7 mouse cellular contexts compared by ENCODE assay signal in the genomic region with DNA sequence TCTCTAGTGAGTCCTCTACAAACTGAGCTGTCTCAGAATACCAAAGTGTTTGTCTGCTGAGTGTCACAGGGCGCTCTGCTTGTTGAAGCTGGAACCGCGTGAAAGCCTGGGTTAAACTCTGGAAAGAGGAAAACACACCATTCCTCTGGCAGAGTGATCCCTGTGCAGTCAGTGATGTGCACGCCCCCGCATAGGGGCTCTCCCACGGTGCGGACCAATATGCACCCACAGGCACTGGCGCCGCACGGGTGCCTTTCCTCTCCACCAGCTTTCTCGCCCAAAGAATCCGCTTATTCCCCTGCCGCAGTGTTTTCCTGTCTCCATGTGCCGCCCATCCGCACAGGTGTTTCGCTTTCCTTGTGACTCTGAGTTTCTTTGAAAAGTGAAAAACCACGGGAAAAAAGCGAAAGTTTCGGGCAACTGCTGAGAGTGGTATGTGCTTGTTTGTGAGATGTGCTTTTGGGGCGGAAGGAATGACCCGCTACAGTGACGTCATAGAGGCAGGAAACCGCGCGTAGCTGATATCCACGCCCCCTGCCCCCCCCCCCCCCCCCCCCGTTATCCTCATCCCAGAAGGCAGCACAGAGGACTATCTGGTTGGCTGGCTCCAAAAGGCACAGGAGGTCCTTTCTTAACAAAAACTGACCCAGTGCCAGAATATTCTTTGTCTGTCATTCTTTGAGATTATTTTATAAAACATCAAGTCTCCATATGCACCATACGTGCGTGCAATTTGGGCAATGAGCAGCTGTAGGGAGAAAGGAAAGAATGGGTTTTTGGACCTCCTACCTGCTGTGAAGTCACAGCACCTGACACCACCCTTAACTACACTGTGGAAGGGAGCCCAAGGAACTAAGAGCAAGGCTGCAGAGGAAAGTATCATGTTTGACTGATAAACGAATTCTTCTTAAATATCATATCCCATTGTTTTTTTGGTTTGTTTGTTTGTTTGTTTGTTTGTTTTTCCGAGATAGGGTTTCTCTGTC. TPM values are rescaled to one million over a fixed set of nuclear protein-coding genes. Genes with fewer than 3 reads are reported as not detected.
DNase-seq lines count a peak whose midpoint lies in the region; ATAC-seq and TF ChIP-seq lines count a peak whose summit lies in the region.

No protein-coding gene starts in this region.

- peak; percentile 91 for DNase-seq in 416B (ENCODE audit: low read depth)
- DNase-seq in heart, adult 9 months (ENCODE audit: low spot score in 2 of 2) = peak; percentile 16 to 38
- DNase-seq in kidney, postnatal 10 days = peak; percentile 45
- DNase-seq in lung, postnatal 4 days = peak; percentile 32 to 41
- DNase-seq in right cerebral cortex, postnatal 25 days = peak; percentile 40

- ATAC-seq in CD4-positive, CD25-positive, alpha-beta regulatory T cell, adult 4 months = peak; percentile 58

- H3K4me3 ChIP-seq in cortical plate, adult 2 months (ENCODE audit: insufficient read depth, low read length) = peak overlapping the region; percentile 28

- no peak for TF ChIP-seq CTCF in cortical plate, adult 2 months (IDR thresholded peaks at IDR 0.05; ENCODE audit: extremely low read depth, insufficient read depth, low read length)

- no peak for TF ChIP-seq POLR2A in cortical plate, adult 2 months (IDR thresholded peaks at IDR 0.05; ENCODE audit: extremely low read depth, insufficient read depth, low read length)

- no peak overlapping the region for H3K27ac ChIP-seq in cortical plate, adult 2 months (ENCODE audit: insufficient read depth, low read length)

- H3K4me1 ChIP-seq in cortical plate, adult 2 months (ENCODE audit: control insufficient read depth, insufficient read depth, low read length) = no peaks in the 10 kb centered on the region

RNA-seq across cellular contexts. Expression of a gene that starts 11.8 kb away (rescaled TPM):
- not detected for polyA plus RNA-seq in CD4-positive, CD25-positive, alpha-beta regulatory T cell, adult 4 months (2017; shearing (Covaris generic))
- polyA plus RNA-seq in cortical plate, adult 2 months (2012; rRNA removed) = not detected in 2 replicates

RNA-seq across cellular contexts. Expression of a gene that starts 18.3 kb away (rescaled TPM):
- polyA plus RNA-seq in CD4-positive, CD25-positive, alpha-beta regulatory T cell, adult 4 months (2017; shearing (Covaris generic)) = not detected
- polyA plus RNA-seq in cortical plate, adult 2 months (2012; rRNA removed) = not detected in 2 replicates

RNA-seq across cellular contexts. Expression of a gene that starts 26.6 kb away (rescaled TPM):
- polyA plus RNA-seq in CD4-positive, CD25-positive, alpha-beta regulatory T cell, adult 4 months (2017; shearing (Covaris generic)) = not detected
- not detected in 2 replicates for polyA plus RNA-seq in cortical plate, adult 2 months (2012; rRNA removed)

RNA-seq across cellular contexts. Expression of a gene that starts 32.9 kb away (rescaled TPM):
- not detected for polyA plus RNA-seq in CD4-positive, CD25-positive, alpha-beta regulatory T cell, adult 4 months (2017; shearing (Covaris generic))
- not detected in 2 replicates for polyA plus RNA-seq in cortical plate, adult 2 months (2012; rRNA removed)

RNA-seq across cellular contexts. Expression of a gene that starts 41.0 kb away (rescaled TPM):
- polyA plus RNA-seq in CD4-positive, CD25-positive, alpha-beta regulatory T cell, adult 4 months (2017; shearing (Covaris generic)) = not detected
- not detected in 2 replicates for polyA plus RNA-seq in cortical plate, adult 2 months (2012; rRNA removed)

Comparison
In these comparisons a context has a peak if more than half of its experiments do, and no peak if none do; other contexts are left out.
1. DNase-seq: peak in every context shown above with its lines; median percentile 91 in 416B; 45 in kidney, postnatal 10 days; 40 in right cerebral cortex, postnatal 25 days; 36 in lung, postnatal 4 days; 27 in heart, adult 9 months.